Mouse (Mus musculus): ENCODE results near the gene Ankrd34a. TPM values are rescaled to one million over a fixed set of nuclear protein-coding genes. Genes with fewer than 3 reads are reported as not detected.
"Not testable (repeated sequence)": the region's sequence is repeated elsewhere in the genome, so short reads cannot be mapped to it uniquely, and the experiment has no call there.

Gene Ankrd34a
- total RNA-seq, 1 experiment from 2014 or later: not detected

DNA sequence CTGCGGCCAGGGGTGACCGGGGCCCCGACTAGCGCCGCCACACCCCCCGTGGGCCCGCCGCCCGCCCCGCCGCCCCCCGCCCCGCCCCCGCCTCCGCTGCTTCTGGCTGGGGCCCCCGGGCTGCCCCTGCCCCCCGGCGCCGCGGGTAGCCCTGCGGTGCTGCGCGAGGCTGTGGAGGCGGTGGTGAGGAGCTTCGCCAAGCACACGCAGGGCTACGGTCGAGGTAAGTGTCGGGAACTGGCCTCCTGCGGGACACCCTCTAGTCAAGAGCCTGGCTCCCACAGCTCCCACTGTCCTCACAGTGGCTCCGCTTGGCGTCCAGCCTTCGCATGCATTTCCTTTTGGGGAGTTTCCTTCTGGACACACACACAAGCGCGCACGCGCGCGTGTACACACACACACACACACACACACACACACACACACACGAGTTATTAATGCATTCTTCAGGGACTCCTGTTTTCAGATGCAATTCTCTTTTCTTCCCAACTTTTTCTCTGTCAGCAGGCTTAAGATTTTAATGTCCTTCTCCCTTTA lies 4.9 kb downstream of the Ankrd34a start:
- no peak for ATAC-seq (replicated peaks; ENCODE audit: low read depth, poor library complexity, severe bottlenecking)

DNA sequence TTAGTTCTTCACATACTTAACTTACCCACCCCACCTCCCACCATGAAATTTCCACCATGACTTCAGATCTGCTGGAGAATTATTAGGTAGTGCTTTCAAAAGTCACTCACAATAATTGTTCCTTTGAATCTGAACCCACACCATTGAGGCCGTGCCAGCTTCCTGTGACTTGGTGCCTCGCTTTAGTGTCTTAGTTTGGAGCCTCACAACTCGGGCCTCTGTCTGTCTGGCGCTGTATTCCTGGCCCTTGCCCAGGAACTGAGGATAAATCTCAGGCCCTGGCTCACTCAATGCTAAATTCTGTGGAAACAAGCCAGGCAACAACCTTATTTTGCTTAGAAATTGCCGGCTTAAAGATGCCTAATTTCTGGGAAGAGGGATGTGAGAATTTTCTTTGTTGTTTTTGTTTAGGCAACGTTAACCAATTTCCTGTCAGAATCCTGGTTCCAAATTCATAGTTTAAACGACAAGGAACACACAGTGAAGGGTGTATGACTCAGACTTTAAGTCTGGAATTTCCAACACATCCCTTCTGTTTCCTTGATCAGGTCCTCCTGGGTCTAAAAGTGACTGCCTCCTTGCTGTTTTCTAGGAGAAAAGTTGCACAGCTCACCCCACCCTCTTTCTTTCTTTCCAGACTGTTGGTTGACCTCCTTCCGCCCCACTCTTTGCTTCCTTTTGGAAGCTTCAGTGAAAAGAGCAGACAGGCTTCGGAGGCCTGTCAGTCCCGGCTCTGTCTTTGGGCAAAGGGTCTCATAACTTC lies 5.7 kb downstream of the Ankrd34a start:
- no peak for ATAC-seq (replicated peaks; ENCODE audit: low read depth, poor library complexity, severe bottlenecking)

DNA sequence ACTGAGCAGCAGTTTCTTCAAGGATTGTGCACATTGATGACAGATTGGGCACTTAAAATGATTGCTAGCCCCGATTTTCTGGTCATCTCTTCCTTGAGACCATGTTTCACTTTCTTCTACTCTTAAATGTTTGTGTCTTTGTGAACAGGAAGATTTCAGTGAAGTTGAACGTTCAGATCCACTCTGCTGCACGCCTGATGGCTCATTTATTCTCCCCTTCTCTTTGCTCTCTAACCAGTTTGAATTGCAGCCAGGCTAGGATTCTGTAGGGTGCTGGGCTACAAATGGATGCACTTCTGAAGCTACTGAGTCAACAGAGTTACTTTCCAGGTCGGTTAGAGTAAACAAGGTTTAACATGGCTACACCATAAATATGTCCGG lies 6.3 kb downstream of the Ankrd34a start:
- ATAC-seq (replicated peaks; ENCODE audit: low read depth, poor library complexity, severe bottlenecking): no peak

DNA sequence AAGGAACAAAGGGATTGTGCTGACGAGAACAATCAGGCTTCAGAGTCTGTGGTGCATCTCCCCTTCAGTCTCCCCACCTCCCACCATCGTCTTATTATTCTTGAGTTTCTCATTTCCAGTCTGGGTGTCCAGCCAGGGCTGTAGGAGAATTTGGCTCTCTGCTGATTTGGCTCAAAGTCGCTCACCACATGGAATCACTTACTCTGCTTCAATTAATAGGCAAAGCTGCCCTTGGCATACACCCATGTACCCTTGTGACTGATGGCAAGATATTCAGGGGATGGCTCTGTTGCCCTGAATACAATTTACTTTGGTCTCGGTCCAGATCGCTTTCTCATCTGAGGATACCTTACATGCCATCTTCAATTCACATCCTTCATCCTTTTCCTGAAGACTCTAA lies 6.9 kb downstream of the Ankrd34a start:
- no peak for ATAC-seq (replicated peaks; ENCODE audit: low read depth, poor library complexity, severe bottlenecking)

DNA sequence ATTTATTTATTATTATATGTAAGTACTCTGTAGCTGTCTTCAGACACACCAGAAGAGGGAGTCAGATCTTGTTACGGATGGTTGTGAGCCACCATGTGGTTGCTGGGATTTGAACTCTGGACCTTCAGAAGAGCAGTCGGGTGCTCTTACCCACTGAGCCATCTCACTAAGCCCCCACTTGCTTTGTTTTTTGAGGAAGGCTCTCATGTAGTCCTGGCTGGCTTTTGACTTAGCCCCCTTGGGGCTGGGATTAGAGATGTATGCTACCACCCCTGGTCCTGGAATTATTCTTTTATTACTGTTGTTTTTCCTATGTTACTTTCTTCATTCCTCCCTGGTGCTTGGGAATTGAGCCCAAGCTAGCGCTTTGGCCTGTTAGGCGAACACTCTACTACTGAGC lies 9.6 kb downstream of the Ankrd34a start:
- not testable (repeated sequence) for ATAC-seq (replicated peaks; ENCODE audit: low read depth, poor library complexity, severe bottlenecking)

DNA sequence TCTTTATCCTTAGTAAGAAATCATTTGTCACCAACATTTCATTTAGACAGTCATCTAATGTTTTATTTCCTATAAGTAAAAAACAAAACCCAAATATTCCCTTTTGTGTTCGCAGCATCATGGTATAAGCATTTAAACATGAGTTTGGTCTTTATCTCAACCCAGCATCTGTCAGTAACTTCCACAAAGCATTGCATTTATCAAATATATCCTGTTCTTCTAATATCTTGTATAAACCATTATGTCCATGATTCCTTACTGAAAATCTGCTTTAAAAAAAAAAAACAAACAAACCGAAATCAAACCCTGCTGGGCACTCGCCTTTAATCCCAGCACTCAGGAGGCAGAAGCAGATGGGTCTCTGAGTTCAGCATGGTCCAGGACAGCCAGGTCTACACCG lies 10.2 kb downstream of the Ankrd34a start:
- no peak for ATAC-seq (replicated peaks; ENCODE audit: low read depth, poor library complexity, severe bottlenecking)

DNA sequence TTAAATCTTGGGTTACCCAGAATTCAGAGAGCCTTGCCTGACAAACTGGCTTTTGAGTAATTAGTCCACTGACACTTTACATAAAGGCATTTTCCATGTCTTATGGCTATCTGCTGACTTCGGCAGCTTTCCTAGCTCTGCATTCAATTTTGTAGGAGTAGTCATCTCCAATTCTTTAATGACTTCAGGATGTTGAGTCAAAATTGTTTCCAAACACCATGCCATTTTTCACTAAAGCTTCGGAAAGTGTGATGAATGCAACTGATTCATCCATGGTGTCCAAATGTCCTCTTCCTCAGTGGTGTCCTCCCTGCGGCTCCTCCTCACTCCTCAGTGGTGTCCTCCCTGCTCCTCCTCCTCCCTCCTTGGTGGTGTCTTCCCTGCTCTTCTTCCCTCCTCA lies 21.5 kb downstream of the Ankrd34a start:
- no peak for ATAC-seq (replicated peaks; ENCODE audit: low read depth, poor library complexity, severe bottlenecking)

DNA sequence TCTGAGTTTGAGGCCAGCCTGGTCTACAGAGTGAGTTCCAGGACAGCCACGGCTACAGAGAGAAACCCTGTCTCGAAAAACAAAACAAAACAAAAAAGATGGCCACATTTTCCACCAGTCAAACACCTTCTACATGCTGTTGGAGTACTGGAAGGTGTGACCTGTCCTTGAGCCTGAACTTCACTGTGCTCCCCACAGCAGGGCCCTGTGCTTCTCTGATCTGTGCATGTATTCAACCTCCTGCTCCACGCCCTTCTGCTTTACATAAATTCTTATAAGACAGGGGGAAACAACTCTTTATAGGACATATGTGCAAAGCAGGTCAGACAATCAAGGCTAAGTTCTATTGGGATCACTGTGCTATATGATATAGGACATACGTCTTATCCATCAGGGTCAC lies 26.8 kb downstream of the Ankrd34a start:
- no peak for ATAC-seq (replicated peaks; ENCODE audit: low read depth, poor library complexity, severe bottlenecking)

DNA sequence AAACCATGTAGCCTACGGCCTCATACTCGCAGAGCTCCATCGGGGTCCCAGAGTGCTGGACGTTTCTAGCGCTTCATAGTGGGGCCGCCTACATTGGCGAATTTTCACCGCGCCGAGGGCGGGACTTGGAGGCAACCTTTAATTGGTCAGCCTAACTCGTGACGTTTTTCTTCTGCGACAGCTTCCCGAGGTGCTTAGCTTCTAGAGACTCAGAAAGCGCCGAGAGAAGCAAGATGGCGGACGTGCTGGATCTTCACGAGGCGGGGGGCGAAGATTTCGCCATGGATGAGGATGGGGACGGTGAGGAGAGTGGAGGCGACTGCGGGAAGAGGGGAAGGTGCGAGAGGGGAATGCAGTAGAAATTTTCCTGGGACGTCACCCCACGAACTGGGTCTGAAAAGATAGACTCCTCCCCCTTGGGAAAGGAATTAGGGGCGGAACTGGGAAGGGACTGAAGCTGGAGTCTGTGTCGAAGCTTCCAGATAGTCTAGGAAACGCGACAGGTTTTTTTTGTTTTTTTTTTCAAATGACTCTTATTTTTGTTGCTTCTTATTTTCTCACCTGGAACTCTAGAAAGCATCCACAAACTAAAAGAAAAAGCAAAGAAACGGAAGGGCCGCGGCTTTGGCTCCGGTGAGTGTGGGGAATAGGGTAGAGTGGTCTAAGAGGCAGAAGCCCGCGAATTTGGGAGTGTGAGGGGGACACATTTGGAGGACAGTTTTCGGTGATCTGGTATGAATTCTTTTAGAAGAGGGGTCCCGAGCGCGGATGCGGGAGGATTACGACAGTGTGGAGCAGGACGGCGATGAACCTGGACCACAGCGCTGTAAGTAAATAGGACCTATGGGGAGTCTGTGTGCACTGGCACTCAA lies 33.5 kb downstream of the Ankrd34a start, which contains the start of gene Rbm8a:
Rbm8a (plus strand) TSS at position 205 of the 872 bp plus-strand sequence.
- peak; percentile 96 for ATAC-seq (replicated peaks; ENCODE audit: low read depth, poor library complexity, severe bottlenecking)

DNA sequence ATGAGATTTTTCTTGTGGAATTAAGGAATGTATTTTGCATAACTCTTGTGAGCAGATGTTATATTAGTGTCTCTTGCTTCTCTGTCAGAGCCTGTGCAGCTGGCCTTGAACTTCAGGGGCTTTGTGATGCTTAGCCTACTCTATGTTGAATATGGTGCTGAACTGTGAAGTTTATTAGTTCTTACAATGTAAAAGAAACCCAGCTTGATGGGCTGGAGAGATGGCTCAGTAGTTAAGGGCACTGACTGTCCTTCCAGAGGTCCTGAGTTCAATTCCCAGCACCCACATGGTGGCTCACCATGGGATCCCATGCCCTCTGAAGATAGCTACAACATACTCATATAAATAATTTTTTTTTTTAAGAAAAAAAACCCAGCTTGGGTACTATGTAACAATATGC lies 35.6 kb downstream of the Ankrd34a start:
- no peak for ATAC-seq (replicated peaks; ENCODE audit: low read depth, poor library complexity, severe bottlenecking)

DNA sequence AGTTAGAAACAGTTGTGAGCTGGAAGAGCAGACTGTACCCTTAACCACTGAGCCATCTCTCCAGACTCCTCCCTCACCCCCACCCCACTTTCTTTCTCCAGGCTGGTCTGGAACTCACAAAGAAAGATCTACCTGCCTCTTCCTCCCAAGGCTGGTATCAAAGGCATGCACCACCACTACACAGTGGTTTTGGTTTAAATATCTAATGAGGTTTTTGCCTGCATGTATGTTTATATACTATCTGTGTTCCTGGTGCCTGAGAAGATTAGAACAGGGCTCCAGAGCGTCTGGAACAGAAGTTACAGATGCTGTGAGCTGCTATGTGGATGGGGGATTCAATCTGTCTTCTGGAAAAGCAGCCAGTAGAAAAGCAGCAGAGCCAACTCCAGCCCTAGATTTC lies 37.6 kb downstream of the Ankrd34a start:
- no peak for ATAC-seq (replicated peaks; ENCODE audit: low read depth, poor library complexity, severe bottlenecking)

DNA sequence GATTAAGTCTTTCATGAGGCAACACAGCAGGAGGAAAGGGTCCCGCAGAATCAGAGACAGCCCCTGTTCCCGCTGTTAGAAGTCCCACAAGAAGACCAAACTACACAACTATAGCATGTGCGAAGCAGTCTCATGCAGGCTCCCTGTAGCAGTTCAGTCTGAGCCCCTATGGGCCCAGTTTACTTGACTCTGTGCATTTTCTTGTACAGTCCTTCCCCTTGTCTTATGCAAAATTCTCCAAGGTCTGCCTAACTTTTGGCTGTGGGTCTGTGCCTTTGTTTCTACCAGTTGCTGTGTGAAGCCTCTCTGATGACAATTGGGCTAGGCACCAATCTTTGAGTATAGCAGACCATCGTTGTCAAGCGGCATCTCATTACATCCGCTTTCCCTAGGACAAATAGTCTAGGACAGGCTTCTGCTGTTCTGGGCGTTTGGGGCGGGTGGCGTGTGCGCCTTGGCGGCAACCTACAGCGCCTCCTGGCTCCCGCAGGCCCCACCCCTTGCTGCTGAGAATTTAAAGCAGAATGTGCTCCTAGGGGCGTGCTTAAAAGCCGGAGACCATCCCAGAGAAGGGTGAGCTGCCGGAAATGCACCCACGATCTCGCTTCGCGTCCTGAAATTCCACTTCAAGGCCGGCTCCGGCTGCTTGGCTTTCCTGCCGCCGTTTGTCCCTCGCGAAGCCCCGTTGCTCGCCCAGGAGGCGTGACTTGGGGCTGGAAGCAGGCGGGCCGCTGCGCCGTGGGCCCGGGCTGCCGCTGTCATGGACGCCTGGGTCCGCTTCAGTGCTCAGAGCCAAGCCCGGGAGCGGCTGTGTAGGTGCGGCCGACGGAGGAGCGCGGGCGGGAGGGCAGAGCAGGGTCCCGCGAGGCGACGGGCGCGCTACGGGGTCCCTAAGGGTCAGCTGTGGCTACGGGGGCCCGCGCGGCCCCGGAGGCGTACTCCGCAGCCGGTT lies 38.8 kb downstream of the Ankrd34a start, which contains the start of the genes Pex11b and Gm42957:
Pex11b (plus strand) TSS at position 449 of the 952 bp plus-strand sequence.
Gm42957 (plus strand) TSS at position 547 of the 952 bp plus-strand sequence.
- ATAC-seq (replicated peaks; ENCODE audit: low read depth, poor library complexity, severe bottlenecking): peak; percentile 91

DNA sequence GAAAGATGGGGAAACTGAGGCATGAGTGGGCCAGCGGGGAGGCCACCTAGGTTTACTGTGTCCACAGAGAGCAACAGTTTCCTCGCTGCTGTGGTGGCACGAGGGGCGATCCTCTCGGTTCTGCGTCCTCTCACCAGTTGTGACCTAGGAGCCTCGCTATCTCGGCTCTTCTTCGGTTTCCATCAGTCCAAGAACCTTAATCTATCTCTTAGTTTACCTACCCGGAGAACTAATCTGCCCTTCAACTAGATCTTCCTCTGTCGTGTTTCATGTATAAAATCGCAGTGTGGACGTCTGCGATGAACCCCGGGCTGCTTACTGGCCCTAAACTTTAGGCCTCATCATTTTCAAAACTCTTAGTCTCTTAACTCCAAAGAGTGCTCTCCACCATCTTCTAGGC lies 39.5 kb downstream of the Ankrd34a start:
- ATAC-seq (replicated peaks; ENCODE audit: low read depth, poor library complexity, severe bottlenecking): no peak

DNA sequence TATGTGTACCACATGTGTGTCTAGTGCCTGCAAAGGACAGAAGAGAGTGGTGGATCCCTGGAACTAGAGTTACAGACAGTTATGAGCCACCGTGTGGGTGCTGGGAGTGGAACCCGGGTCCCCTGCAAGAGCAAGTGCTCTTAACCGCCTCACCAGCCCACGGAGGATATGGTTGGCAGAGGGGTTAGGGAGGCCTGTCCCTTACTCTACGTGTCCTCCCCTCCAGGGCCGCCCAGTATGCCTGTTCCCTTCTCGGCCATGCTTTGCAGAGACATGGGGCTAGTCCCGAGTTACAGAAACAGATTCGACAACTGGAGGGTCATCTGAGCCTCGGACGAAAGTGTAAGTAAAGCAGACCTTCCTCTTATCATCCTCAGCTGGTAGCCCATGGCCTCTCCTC lies 40.0 kb downstream of the Ankrd34a start:
- no peak for ATAC-seq (replicated peaks; ENCODE audit: low read depth, poor library complexity, severe bottlenecking)

DNA sequence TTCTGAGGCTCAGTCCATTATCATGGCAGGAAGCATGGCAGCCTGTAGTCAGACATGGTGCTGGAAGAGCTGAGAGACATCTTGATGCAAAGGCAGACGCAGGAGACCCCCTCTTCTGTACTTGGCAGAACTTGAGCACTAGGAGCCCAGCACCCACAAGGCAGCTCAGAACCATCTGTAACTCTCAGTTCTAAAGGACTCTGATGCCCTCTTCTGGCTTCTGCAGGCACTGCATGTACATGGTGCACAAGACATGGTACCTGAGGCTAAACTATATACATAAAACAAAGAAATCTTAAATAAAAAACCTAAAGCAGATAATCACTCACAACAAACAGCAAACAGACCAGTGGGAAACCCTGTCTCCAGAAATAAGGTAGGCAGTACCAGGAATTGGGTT lies 42.8 kb downstream of the Ankrd34a start:
- ATAC-seq (replicated peaks; ENCODE audit: low read depth, poor library complexity, severe bottlenecking): peak; percentile 65

DNA sequence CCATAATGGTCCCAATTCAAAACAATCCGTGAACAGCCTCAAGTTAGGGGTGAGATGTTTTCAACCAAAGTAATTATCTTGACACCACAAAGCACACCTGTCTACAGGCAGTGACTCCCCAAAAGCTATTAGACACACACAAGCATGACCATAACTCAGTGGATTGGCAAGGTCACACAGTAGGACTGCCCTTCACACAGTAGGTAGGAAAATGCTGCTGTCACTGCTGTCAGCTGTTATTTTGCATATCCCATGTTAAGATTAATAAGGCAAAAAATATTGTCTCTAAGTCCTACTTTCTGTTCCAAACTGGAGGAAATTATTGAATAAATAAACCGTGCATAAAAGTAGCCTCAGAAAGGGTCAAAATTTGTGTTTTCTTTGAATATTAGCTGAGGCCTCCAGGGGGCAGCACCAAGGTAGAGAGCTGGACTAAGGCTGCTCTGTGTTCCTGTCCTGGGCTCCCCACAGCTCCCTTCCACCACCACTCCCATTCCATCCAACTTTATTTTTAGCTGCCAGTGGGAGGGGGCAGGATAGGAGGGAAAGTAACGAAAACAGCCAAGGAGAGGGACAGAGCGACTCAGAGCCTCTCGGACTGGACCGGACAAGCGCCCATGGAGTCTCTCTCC lies 48.7 kb downstream of the Ankrd34a start, which contains the start of gene Itga10:
Itga10 (plus strand) TSS at position 567 of the 632 bp plus-strand sequence.
- peak; percentile 54; the same call in 1 of the 2 replicates for ATAC-seq (replicated peaks; ENCODE audit: low read depth, poor library complexity, severe bottlenecking)

DNA sequence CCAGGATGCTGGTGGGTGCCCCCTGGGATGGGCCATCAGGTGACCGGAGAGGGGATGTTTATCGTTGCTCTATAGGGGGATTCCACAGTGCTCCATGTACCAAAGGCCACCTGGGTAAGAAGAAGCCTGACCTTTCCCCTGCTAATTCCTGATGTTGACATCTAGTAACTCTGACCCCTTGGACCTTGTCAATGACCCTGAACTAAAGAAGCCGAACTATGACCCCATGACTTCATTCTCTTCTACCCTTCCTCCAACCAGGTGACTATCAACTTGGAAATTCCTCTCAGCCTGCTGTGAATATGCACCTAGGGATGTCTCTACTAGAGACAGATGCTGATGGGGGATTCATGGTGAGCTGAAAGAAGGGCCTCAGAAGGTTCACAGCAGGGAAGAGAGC lies 50.9 kb downstream of the Ankrd34a start:
- no peak for ATAC-seq (replicated peaks; ENCODE audit: low read depth, poor library complexity, severe bottlenecking)

All from common myeloid progenitor, adult 5-6 weeks (primary cell).